Mouse (Mus musculus): ENCODE data around the gene Xpnpep1. TPM values are rescaled to one million over a fixed set of nuclear protein-coding genes. Genes with fewer than 3 reads are reported as not detected.
A peak's percentile ranks its signal among the peaks of the same experiment; 100 is the strongest.

Xpnpep1 gene
- polyA plus RNA-seq, 1 experiment from 2014 or later = 168 TPM

- no peak for ATAC-seq (ENCODE audit: insufficient read depth, low FRiP score, low TSS enrichment)
- no peak overlapping the region for H3K27ac ChIP-seq (ENCODE audit: low read depth, low read length)
- H3K4me1 ChIP-seq (ENCODE audit: control insufficient read depth, insufficient read depth, low read length) = no peaks in the 10 kb centered on the region
- DNase-seq (ENCODE audit: low spot score) = no peak
- WGBS = 80% methylated on average over 5 of the region's 5 CpGs
- H3K4me3 ChIP-seq (ENCODE audit: low read depth, low read length) = no peak overlapping the region
- H3K4me2 ChIP-seq (ENCODE audit: low read depth) = no peak overlapping the region
- H3K9ac ChIP-seq (ENCODE audit: low read length) = no peak overlapping the region
- no peaks in the 10 kb centered on the region for H3K9me3 ChIP-seq (ENCODE audit: control insufficient read depth, low read length)
- no peaks in the 10 kb centered on the region for H3K36me3 ChIP-seq (ENCODE audit: control insufficient read depth, insufficient read depth, low read length)
- H3K27me3 ChIP-seq (ENCODE audit: control insufficient read depth, insufficient read depth, low read length) = no peaks in the 10 kb centered on the region
Observed at GRCm38 (mm10) chr19:53071651-53072050, 31.6 kb upstream of the Xpnpep1 start.

GRCm38 (mm10) chr19:53070870-53071269 lies 30.9 kb upstream of the Xpnpep1 start:
- H3K36me3 ChIP-seq (ENCODE audit: control insufficient read depth, insufficient read depth, low read length) = no peaks in the 10 kb centered on the region
- no peaks in the 10 kb centered on the region for H3K4me1 ChIP-seq (ENCODE audit: control insufficient read depth, insufficient read depth, low read length)
- ATAC-seq (ENCODE audit: insufficient read depth, low FRiP score, low TSS enrichment) (no peak), DNase-seq (ENCODE audit: low spot score) (no peak)
- H3K9ac ChIP-seq (ENCODE audit: low read length) = no peak overlapping the region
- H3K27ac ChIP-seq (ENCODE audit: low read depth, low read length) = no peak overlapping the region
- no peak overlapping the region for H3K4me2 ChIP-seq (ENCODE audit: low read depth)
- H3K27me3 ChIP-seq (ENCODE audit: control insufficient read depth, insufficient read depth, low read length) = no peaks in the 10 kb centered on the region
- no peak overlapping the region for H3K4me3 ChIP-seq (ENCODE audit: low read depth, low read length)
- 77% methylated on average over 4 of the region's 4 CpGs for WGBS
- no peaks in the 10 kb centered on the region for H3K9me3 ChIP-seq (ENCODE audit: control insufficient read depth, low read length)

- DNase-seq (ENCODE audit: low spot score) (no peak), ATAC-seq (ENCODE audit: insufficient read depth, low FRiP score, low TSS enrichment) (no peak)
- H3K36me3 ChIP-seq (ENCODE audit: control insufficient read depth, insufficient read depth, low read length) = no peaks in the 10 kb centered on the region
- no peaks in the 10 kb centered on the region for H3K27me3 ChIP-seq (ENCODE audit: control insufficient read depth, insufficient read depth, low read length)
- no peaks in the 10 kb centered on the region for H3K9me3 ChIP-seq (ENCODE audit: control insufficient read depth, low read length)
- H3K4me2 ChIP-seq (ENCODE audit: low read depth) = no peak overlapping the region
- WGBS = 75% methylated on average over 3 of the region's 3 CpGs
- H3K9ac ChIP-seq (ENCODE audit: low read length) = no peak overlapping the region
- no peaks in the 10 kb centered on the region; the same call in 1 of the 2 replicates for H3K4me1 ChIP-seq (ENCODE audit: control insufficient read depth, insufficient read depth, low read length)
- no peak overlapping the region for H3K4me3 ChIP-seq (ENCODE audit: low read depth, low read length)
- H3K27ac ChIP-seq (ENCODE audit: low read depth, low read length) = no peak overlapping the region
Observed at GRCm38 (mm10) chr19:53069451-53069850, 29.4 kb upstream of the Xpnpep1 start.

- DNase-seq (ENCODE audit: low spot score) = no peak
- WGBS = 45% methylated on average over 10 of the region's 10 CpGs
Observed at GRCm38 (mm10) chr19:53066934-53067333, 26.9 kb upstream of the Xpnpep1 start.

GRCm38 (mm10) chr19:53066531-53066930 lies 26.5 kb upstream of the Xpnpep1 start:
- Histone ChIP-seq H3K36me3 (ENCODE audit: control insufficient read depth, insufficient read depth, low read length) (no peaks in the 10 kb centered on the region), H3K4me3 (ENCODE audit: low read depth, low read length) (no peak overlapping the region), H3K4me2 (ENCODE audit: low read depth) (no peak overlapping the region), H3K27me3 (ENCODE audit: control insufficient read depth, insufficient read depth, low read length) (no peaks in the 10 kb centered on the region), H3K4me1 (ENCODE audit: control insufficient read depth, insufficient read depth, low read length) (no peaks in the 10 kb centered on the region; the same call in 1 of the 2 replicates), H3K9me3 (ENCODE audit: control insufficient read depth, low read length) (no peaks in the 10 kb centered on the region), H3K27ac (ENCODE audit: low read depth, low read length) (no peak overlapping the region), H3K9ac (ENCODE audit: low read length) (no peak overlapping the region)
- ATAC-seq (ENCODE audit: insufficient read depth, low FRiP score, low TSS enrichment) (no peak), DNase-seq (ENCODE audit: low spot score) (no peak)
- 38% methylated on average over 9 of the region's 9 CpGs for WGBS

More at GRCm38 (mm10) chr19:53066934-53067333, 26.9 kb upstream of the Xpnpep1 start:
- ATAC-seq (ENCODE audit: insufficient read depth, low FRiP score, low TSS enrichment) = no peak
- no peaks in the 10 kb centered on the region for H3K36me3 ChIP-seq (ENCODE audit: control insufficient read depth, insufficient read depth, low read length)
- no peak overlapping the region for H3K4me3 ChIP-seq (ENCODE audit: low read depth, low read length)
- no peak overlapping the region for H3K9ac ChIP-seq (ENCODE audit: low read length)
- H3K27me3 ChIP-seq (ENCODE audit: control insufficient read depth, insufficient read depth, low read length) = no peaks in the 10 kb centered on the region
- H3K9me3 ChIP-seq (ENCODE audit: control insufficient read depth, low read length) = no peaks in the 10 kb centered on the region
- H3K4me2 ChIP-seq (ENCODE audit: low read depth) = no peak overlapping the region
- H3K4me1 ChIP-seq (ENCODE audit: control insufficient read depth, insufficient read depth, low read length) = no peaks in the 10 kb centered on the region; the same call in 1 of the 2 replicates
- no peak overlapping the region for H3K27ac ChIP-seq (ENCODE audit: low read depth, low read length)

GRCm38 (mm10) chr19:53064972-53065361 lies 25.0 kb upstream of the Xpnpep1 start:
- ATAC-seq (ENCODE audit: insufficient read depth, low FRiP score, low TSS enrichment) = no peak
- Histone ChIP-seq H3K4me3 (ENCODE audit: low read depth, low read length) (no peak overlapping the region), H3K9me3 (ENCODE audit: control insufficient read depth, low read length) (no peaks in the 10 kb centered on the region), H3K9ac (ENCODE audit: low read length) (no peak overlapping the region), H3K27me3 (ENCODE audit: control insufficient read depth, insufficient read depth, low read length) (no peaks in the 10 kb centered on the region), H3K36me3 (ENCODE audit: control insufficient read depth, insufficient read depth, low read length) (no peaks in the 10 kb centered on the region), H3K4me2 (ENCODE audit: low read depth) (no peak overlapping the region), H3K27ac (ENCODE audit: low read depth, low read length) (no peak overlapping the region), H3K4me1 (ENCODE audit: control insufficient read depth, insufficient read depth, low read length) (no peaks in the 10 kb centered on the region; the same call in 1 of the 2 replicates)
- DNase-seq (ENCODE audit: low spot score) = no peak
- 60% methylated on average over 8 of the region's 8 CpGs for whole genome bisulfite sequencing

- Histone ChIP-seq H3K4me3 (ENCODE audit: low read depth, low read length) (no peak overlapping the region), H3K4me1 (ENCODE audit: control insufficient read depth, insufficient read depth, low read length) (no peaks in the 10 kb centered on the region; the same call in 1 of the 2 replicates), H3K9ac (ENCODE audit: low read length) (no peak overlapping the region), H3K9me3 (ENCODE audit: control insufficient read depth, low read length) (no peaks in the 10 kb centered on the region), H3K27me3 (ENCODE audit: control insufficient read depth, insufficient read depth, low read length) (no peaks in the 10 kb centered on the region), H3K27ac (ENCODE audit: low read depth, low read length) (0 out of 2 replicates have a peak overlapping the region, but pooled peaks have one; percentile 44), H3K36me3 (ENCODE audit: control insufficient read depth, insufficient read depth, low read length) (no peaks in the 10 kb centered on the region), H3K4me2 (ENCODE audit: low read depth) (no peak overlapping the region)
- 67% methylated on average over 12 of the region's 12 CpGs for WGBS
- DNase-seq (ENCODE audit: low spot score) (no peak), ATAC-seq (ENCODE audit: insufficient read depth, low FRiP score, low TSS enrichment) (no peak)
Observed at GRCm38 (mm10) chr19:53064292-53064971, 24.4 kb upstream of the Xpnpep1 start.

GRCm38 (mm10) chr19:53062046-53062445 lies 22.0 kb upstream of the Xpnpep1 start:
- no peak overlapping the region for H3K4me2 ChIP-seq (ENCODE audit: low read depth)
- no peaks in the 10 kb centered on the region for H3K36me3 ChIP-seq (ENCODE audit: control insufficient read depth, insufficient read depth, low read length)
- no peak overlapping the region for H3K27ac ChIP-seq (ENCODE audit: low read depth, low read length)
- 41% methylated on average over 3 of the region's 3 CpGs for WGBS
- no peaks in the 10 kb centered on the region for H3K9me3 ChIP-seq (ENCODE audit: control insufficient read depth, low read length)
- ATAC-seq (ENCODE audit: insufficient read depth, low FRiP score, low TSS enrichment) = no peak
- H3K4me1 ChIP-seq (ENCODE audit: control insufficient read depth, insufficient read depth, low read length) = no peaks in the 10 kb centered on the region; the same call in 1 of the 2 replicates
- no peak overlapping the region for H3K4me3 ChIP-seq (ENCODE audit: low read depth, low read length)
- H3K9ac ChIP-seq (ENCODE audit: low read length) = no peak overlapping the region
- DNase-seq (ENCODE audit: low spot score) = no peak
- no peaks in the 10 kb centered on the region for H3K27me3 ChIP-seq (ENCODE audit: control insufficient read depth, insufficient read depth, low read length)
